Mouse (Mus musculus): ENCODE results near the gene Nkg7.

GRCm38 (mm10) chr7:43422995-43423617 lies 13.8 kb upstream of the Nkg7 start:
- TF ChIP-seq CTCF (IDR thresholded peaks at IDR 0.05; ENCODE audit: borderline replicate concordance, extremely low read depth, insufficient read depth, insufficient read length) (peak; percentile 95), POLR2A (IDR thresholded peaks at IDR 0.05; ENCODE audit: borderline replicate concordance, extremely low read depth, insufficient read depth, insufficient read length, poor library complexity, severe bottlenecking) (no peak)

All from brain, embryonic 14.5 days (tissue).